Mouse (Mus musculus): ENCODE measurements at regions not wholly inside any gene's neighbourhood (a gene's known extent, or its start where the extent isn't known, plus 50 kb on each side); places are given as distances from the start of the nearest gene placed in this dataset.

DNA sequence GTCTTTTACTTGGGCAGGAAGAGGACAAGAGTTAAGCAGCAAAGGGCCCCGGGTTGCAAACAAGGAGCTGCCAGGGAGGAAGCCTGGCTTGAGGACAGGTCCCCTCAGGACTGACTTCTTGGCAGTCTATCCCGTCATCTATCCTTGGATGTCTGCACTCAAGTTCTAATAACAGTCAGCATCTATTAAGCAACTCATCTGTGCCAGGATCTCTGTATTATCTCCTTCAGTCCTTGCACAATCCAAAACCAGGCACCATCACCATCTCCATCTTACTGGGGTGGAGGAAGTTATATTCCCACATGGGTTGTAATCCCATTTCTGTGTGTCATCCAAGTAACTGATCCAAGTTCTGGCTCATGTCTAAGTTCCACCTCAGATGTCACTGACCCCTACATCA is 87.1 kb upstream of the Lifr start:
- DNase-seq (ENCODE audit: low spot score in 2 of 2), result no peak

DNA sequence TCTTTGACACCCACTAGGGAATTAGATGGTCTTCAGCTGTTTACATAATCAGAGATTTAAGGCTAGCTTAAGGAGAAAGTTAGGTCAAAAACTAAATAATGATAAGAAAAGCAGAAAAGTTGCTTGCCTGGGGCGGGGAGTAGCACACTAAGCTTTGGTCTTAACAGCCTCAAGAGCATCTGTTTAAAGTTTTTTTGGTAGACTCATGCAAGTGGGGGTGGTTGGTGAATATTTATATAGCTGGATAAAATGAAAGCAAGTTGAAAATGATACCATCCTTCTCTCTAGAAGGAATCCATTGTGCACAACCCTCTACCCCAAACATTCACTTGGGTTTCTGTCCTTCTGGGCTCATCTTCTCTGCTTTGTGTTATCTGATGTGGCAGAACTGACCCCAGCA is 85.3 kb upstream of the Lifr start:
- DNase-seq (ENCODE audit: low spot score in 2 of 2), result no peak

DNA sequence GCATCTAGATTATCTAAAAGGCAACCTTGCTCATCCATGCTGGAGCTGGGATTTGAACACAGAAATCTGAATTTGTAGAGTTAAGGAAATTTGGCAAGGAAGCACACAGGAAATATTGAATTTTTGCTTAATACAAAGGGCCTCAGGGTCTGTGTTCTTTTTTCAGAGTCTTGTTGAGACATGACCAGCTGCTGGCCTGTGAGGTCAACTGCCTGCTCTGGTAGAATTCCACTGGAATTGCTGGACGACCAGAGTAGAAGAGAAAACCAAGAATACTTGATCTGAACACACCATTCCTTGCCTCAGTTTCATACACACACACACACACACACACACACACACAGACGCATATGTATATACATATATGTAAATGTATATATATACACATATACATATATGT is 84.1 kb upstream of the Lifr start:
- DNase-seq (ENCODE audit: low spot score in 2 of 2), result no peak

DNA sequence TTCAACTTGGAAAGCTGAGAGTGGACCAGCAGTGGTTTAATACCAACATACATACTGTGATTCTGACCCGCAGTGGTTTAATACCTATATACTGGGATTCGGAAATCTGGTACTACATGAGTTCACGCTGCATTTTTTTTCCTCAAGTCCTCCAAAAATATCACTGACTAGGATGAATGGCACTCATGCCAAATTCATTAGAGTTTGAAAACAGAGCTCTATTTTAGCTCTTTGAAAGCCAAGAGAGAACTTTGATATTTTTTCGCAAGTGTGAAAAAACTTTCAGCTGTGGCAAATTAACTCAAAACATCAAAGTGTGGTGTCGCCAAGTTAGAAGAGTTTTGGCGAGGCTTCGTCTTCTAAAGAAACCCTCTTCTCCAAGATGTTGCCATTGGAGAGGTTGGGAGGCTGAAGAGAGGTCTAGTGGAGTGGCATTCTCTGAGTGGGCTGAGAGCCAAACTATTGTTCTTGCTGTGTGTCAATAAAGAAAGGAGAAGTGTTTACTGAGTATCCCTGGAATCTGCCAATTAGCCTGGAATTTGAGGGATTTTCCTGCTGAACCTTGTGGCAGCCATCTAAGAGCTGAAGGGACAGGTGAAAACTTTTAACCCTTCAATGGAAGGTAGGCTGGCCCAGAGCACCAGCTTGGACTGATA is 81.6 kb upstream of the Lifr start:
- DNase-seq (ENCODE audit: low spot score in 2 of 2), result no peak

DNA sequence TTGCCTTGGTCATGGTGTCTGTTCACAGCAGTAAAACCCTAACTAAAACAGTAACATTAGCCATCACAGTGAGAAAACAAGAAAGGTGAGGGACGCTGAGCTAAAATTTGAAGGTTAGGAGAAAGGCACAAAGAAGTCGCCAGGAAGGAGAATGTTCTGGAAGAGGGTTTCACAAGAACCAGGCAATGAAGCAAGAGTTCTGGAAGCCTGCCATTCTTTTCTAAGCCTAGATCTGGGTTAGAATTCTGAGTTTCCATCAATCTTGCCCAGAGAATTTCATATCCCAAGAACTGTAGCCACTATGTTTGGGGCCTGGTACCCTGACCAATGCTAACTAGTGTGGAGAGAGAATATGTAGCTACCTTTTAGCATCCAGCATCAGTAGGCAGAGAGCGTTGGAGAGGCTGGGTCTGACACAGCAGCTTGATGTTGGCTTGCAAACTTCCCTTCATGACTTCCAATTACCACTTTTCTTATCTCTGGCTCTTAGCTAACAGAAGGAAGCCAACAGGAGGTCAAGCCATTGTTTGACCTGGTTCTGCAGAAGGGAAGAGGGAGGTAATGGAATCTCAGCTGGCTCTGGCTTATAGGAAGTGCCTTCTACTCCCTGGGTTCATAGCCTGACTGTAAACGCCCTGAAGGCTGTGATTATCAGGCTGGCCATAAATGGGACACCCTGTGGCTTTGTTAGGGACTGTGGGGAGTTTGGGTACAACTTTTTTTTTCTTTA is 79.3 kb upstream of the Lifr start:
- no peak for DNase-seq (ENCODE audit: low spot score in 2 of 2)

DNA sequence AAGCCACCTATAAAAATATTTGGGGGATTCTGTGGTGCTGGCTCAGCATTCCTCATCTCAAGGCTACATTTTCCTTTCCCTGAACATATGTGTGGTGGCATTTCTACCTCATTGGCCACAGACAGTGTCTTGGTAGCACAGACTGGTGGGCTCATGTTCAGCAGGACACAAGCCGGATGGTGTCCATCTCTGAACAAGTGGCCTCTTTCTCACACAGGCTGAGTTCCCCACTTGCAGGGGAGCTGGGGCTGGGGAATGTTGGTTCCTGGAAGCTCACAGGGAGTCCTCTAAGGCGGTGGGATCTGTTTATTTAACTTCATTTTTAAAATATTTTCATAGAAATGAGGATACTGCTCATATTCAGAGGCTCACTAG is 78.7 kb upstream of the Lifr start:
- no peak for DNase-seq (ENCODE audit: low spot score in 2 of 2)

DNA sequence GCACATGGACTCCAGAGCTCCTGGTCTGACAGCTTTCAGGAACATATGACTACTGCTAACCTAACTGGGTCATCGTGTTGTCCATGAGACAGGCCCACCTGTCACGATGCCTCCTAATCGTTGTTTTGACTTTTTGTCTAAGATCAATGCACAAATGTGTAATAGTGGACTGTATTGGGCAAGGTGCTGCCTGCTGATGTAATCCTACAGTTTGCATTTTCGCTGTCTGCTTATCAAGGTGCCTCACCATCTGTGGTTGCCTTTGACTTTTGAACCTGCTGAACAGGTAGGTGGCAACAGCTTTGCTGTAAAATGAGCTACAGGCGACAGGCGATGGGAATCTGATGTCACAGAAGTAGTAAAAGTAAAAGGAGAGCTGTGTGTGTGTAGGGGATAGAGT is 78.0 kb upstream of the Lifr start:
- no peak for DNase-seq (ENCODE audit: low spot score in 2 of 2)

DNA sequence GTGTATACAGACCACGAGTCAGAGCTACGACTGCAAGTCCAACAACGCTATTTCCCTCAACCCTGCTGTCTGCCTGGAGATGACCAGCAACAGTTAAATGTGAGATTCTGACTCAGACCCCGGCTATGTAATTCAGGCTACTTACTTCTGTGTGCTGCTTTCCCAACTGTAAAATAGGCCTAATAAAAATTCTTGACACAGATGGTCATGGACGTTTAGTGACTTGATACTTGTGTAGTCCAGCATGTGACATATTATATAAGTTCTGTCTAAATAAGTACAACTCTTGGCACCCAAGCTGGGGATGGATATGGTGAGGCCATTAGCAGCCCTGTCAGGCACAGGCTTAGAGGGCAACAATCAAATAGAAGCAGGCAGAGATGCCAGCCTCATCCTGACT is 77.4 kb upstream of the Lifr start:
- DNase-seq (ENCODE audit: low spot score in 2 of 2), result no peak

DNA sequence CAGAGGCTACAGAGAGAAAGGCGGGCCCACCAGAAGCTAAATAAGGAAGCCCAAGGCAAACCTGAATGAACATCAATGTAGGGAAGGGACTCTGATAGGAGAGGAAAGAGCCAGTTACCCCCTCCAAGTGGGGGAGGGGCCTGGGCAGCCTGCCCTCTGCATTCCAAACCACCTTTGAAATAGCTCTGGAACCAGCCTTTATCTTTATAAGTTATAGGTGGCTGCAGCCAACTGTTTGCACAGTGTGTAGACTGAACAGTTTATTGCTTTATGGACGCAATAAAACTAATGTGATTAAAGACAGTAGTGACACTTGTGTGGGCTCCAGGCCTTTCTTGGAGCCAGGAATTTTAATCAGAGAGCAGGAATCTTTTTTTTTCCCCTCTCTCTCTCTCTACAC is 75.4 kb upstream of the Lifr start:
- DNase-seq (ENCODE audit: low spot score in 2 of 2), result no peak

DNA sequence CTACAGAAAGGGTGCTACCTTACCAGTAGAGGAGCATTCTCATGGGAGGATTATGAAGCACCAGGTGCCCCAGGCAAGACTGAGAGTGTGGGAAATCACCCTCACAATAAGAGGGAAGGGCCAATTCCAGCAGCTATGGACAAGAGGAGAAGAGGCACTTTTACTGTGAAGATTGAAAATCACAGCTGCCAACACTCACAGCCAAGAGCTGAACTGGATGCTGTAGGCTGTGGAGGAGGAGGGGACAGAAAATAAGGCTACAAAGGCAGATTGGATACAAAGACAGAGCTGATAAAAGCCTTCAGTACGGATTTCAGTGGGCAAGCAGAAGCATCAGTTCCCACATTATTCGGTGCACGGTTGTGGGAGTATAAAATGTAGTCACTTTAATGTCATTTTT is 74.4 kb upstream of the Lifr start:
- DNase-seq (ENCODE audit: low spot score in 2 of 2), result no peak

DNA sequence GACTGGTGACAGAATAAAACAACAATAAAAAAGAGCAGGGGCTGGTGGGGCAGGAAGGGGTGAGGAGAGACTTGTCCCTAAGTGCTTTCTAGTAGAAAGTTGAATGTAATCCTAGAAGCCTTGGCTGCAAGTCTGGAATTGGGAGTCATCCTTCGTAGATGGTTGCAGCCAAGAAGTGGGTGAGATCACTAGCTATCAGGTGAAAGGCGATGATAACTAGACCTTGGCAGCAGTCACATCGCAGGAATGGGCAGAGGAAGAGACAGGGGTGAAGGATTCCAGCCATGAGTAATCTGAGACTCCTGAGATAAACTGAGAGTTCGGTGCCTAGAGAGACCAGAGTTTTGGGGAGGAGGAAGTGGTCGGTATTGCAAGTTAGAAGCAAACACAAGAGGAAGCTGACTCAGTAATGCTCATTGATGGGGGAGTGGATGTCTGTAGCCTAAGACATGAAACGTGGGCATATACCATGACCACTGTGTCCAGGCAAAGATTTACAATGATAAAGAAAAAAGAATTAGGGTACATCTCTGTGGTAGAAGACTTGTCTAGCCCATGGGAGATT is 73.1 kb upstream of the Lifr start:
- no peak for DNase-seq (ENCODE audit: low spot score in 2 of 2)

DNA sequence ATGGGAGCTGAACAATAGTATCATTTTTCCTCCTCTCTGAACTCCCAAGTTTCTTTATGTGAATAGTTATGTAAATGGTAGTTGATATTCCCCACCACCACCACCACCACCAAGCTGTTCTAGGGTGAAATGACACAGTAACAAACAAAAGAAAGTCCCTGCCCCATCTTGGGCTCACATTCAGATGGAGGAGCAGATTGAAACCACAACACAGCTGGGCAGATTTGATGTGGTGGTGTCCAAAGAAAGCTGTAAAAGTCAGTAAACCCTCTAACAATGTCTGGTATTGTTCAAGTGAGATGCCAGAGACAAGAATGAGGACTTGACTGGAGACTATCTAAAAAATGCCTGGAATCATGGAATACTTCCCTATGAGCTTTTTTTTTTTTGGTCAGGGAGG is 67.8 kb upstream of the Lifr start:
- no peak for DNase-seq (ENCODE audit: low spot score in 2 of 2)

DNA sequence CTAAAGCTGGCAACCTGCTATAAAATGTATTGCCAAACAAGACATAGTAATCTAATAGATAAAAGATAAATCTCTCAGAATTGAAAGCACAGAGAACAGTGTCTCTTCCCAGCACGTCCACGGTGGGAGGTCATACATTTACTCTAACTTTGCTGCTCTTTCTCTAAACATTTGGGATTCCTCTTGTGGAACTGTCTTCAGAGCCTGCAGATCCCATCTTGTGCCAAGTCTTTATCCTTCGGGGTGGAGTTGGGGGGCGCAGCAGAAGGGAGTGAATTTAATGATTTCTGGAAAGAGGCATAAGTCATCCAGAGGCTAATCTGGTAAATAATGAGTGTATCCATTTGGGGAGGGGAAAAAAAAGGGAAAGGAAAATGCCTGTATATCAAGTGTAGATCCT is 65.2 kb upstream of the Lifr start:
- no peak for DNase-seq (ENCODE audit: low spot score in 2 of 2)

DNA sequence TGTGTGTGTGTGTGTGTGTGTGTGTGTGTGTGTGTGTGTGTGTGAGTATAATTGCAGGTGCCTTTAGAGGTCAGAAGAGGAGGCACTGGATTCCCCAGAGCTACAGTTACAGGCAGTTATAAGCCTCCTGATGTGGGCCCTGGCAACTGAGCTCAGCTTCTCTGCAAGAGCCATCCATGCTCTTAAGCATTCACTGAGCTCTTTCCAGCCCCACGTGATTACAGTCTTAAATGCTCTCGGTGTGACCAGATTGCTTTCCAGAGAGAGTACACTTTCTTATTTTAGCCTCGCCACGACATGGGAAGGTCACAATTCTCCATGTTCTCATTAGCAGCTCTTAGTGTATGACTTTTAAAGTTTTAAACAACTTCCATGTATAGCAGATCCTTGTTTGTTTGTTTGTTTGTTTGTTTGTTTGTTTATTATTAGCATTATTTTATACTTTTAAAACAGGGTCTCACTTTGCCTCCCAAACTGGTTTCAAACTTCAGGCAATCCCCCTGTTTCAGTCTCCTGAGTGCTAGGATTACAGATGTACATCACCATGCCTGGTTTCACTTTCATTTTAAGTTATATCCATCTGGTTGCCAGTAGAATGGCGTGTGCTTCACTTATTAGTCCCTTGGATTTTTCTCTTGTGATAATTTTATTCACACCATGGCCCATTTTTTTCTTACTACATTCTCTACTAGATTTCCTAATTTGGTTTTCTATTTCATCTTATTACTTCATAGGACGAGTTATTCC is 58.9 kb upstream of the Lifr start:
- no peak for DNase-seq (ENCODE audit: low spot score in 2 of 2)

DNA sequence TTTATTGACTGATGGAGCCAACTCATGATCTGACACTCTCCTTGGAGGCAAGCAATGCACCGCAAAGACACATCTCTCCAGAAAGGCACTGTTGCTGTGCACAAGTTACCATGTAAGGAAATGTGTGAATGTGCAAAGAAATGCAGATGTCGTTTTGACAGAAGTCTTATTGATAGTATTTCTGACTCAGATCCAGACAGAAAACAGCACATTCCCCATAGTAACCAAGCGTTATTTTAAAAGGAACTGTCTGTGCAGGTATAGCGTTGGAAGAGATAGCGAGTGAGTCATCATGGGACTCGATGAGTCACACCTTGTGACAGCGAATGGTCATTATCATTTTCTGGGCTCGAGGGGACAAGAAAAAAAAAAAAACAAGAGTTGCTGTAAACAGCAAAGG is 52.9 kb upstream of the Lifr start:
- DNase-seq (ENCODE audit: low spot score in 2 of 2), result no peak

DNA sequence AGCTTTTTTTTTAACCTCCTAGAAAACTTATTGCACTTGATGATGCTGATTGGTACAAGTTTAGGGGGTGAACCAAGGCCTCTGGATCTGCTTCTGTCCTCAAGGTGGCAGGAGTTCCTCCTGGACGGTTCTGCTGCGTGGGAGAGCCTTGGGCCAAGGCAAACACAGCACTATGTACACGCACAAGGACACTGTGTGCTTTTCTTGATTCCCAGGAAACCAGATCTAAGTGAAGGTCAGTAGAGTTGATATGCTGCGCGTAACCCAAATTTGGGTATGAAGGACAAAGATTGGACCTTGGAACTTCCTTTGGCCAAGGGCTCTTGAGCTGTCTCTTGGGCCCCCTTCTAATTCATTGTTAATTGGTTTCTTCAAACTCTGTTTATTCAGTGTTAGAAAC is 51.3 kb upstream of the Lifr start:
- no peak for DNase-seq (ENCODE audit: low spot score in 2 of 2)

DNA sequence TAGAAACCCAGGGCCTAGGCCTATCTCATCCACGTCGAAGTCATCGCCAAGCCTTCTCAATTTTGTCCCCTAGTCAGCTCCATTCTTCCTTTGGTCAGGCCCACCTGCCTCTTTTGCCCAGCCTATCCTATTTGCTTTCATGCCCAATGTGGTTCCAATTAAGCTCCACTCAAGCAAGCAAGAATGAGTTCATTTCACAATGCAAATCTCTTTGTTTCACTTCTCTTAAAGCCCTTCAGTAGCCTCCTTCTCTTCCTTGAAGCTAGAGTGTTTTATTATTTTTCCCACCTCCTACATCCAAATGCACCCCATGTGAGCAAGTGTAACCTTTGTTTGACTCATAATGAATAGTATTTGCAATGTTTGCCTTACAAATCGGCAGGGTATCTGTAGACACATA is 50.6 kb upstream of the Lifr start:
- no peak for DNase-seq (ENCODE audit: low spot score in 2 of 2)
